Mouse (Mus musculus) heart, adult 2 months (tissue): Measurements from ENCODE around the gene Extl1. TPM values are rescaled to one million over a fixed set of nuclear protein-coding genes. Genes with fewer than 3 reads are reported as not detected.

ENCODE experiments used
- DNase-seq, 2 experiments: peaks; one replicate each; pipeline ENCODE4 v3.0.0; 2021
- H3K27ac ChIP-seq: fragments of 200-600 bp; 2 replicates; pipeline ENCODE4 v1.8.1; 2022
- H3K27me3 ChIP-seq: fragments of 200-500 bp; 2 replicates; pipeline ENCODE4 v1.6.1; 2012; ENCODE audit warnings: mild to moderate bottlenecking, low read length, inconsistent platforms, mixed read lengths; ENCODE audit not compliant: control insufficient read depth, insufficient read depth
- H3K36me3 ChIP-seq: fragments of 200-500 bp; 2 replicates; pipeline ENCODE4 v1.6.1; 2012; ENCODE audit warnings: low read length, inconsistent platforms; ENCODE audit not compliant: control insufficient read depth, insufficient read depth
- H3K4me1 ChIP-seq: fragments of 200-500 bp; 2 replicates; pipeline ENCODE4 v1.6.1; 2011; ENCODE audit warnings: low read length; ENCODE audit not compliant: control insufficient read depth, insufficient read depth
- H3K4me3 ChIP-seq: fragments of 200-600 bp; 2 replicates; pipeline ENCODE4 v1.8.1; 2022
- H3K79me2 ChIP-seq: fragments of 200-500 bp; replicated peaks from 2 replicates; pipeline ENCODE4 v1.6.1; 2012; ENCODE audit warnings: mild to moderate bottlenecking, inconsistent platforms, low read length, moderate library complexity, mixed read lengths; ENCODE audit not compliant: control insufficient read depth, insufficient read depth
- H3K9ac ChIP-seq: fragments of 200-500 bp; 2 replicates; pipeline ENCODE4 v1.6.1; 2012; ENCODE audit warnings: low read depth, mild to moderate bottlenecking, control low read depth, inconsistent platforms, low read length, mixed read lengths
- CTCF ChIP-seq: fragments of 200-600 bp; IDR thresholded peaks from 2 replicates; pipeline ENCODE4 v1.8.1; 2022; ENCODE audit warnings: antibody characterized with exemption, mild to moderate bottlenecking, moderate library complexity
- EP300 ChIP-seq: fragments of 200-500 bp; IDR thresholded peaks from 2 replicates; pipeline ENCODE4 v1.6.1; 2011; ENCODE audit warnings: low read depth, low read length, control low read depth; ENCODE audit not compliant: insufficient read depth
- POLR2A ChIP-seq: fragments of 200-500 bp; IDR thresholded peaks from 2 replicates; pipeline ENCODE4 v1.6.1; 2011; ENCODE audit warnings: mild to moderate bottlenecking, low read depth, low read length, control low read depth; ENCODE audit not compliant: insufficient read depth
- WGBS: fragments of 180-500 bp; shearing (Covaris S2); methylation state at CpG from one replicate; pipeline ENCODE4 v1.1.7; 2018; 5-methylcytosine and 5-hydroxymethylcytosine counted together
- intact Hi-C: fragments of 180-260 bp; cut with DNase I; formaldehyde crosslinking; loops from one replicate; pipeline ENCODE4 v1.15.1; 2025
- polyA plus RNA-seq: library from polyadenylated mRNA; depleted of rRNA; stranded (reverse); fragments of >200 nt; gene quantifications from 2 replicates; pipeline ENCODE4 v1.2.3, GENCODE M21; 2012
- total RNA-seq, 2 experiments: library from RNA; stranded (reverse); gene quantifications; 2 replicates each; pipeline ENCODE4 v1.2.3; 2021

The Extl1 gene
- total and polyA plus RNA-seq, 3 experiments = 18.0 to 23.7 (median 19.6) TPM

DNA sequence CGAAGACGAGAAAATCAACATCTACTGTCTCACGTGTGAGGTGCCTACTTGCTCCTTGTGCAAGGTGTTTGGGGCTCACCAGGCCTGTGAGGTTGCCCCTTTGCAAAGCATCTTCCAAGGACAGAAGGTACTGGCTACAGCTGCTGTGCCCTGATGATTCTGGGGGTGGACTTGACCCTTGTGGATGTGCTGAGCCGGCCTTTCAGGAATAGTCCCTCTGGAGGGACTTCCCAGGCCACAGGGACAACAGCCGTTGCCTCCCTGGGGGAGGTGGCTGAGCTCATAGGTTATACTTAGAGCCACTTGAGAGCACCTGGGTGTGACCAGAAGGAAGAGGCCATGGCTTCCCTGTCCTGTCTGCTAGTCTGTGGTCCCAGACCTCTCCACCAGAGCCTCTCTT is 64.0 kb downstream of the Extl1 start:
- no peak overlapping the region for H3K4me3 ChIP-seq
- no peak for DNase-seq
- H3K9ac ChIP-seq = peak overlapping the region; percentile 1; the same call in 1 of the 2 replicates
- H3K27ac ChIP-seq = peak overlapping the region; percentile 49
- no peaks in the 10 kb centered on the region for H3K79me2 ChIP-seq
- peaks cover 5% of the 10 kb centered on the region for H3K36me3 ChIP-seq
- intact Hi-C loops = no loop called here
- H3K4me1 ChIP-seq = no peaks in the 10 kb centered on the region; the same call in 1 of the 2 replicates
- H3K27me3 ChIP-seq = no peaks in the 10 kb centered on the region
- TF ChIP-seq EP300 (no peak), POLR2A (0 out of 2 replicates have a peak, but pooled peaks have one; percentile 9), CTCF (no peak)
- WGBS = 57% methylated on average over 5 of the region's 5 CpGs

DNA sequence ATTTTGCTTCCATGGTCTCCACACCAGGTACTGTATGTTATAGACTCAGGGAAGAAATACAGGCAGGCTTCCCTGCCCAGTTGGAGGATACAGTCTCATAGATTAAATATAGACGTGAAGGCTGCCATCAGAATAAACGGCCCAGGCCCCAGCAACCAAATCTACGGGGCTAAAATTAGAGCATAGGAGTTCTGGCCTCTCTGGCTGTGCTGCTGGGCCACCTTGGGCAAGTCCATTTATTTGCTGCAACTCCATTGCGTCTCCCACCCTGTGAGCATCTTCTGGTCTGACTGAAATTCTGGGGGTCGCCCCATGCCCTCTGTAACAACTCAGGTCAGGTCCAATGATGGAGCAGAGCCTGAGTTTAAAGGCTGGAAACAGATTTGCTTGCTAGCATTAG is 64.6 kb downstream of the Extl1 start:
- Histone ChIP-seq H3K4me3 (peak overlapping the region; percentile 16; the same call in 1 of the 2 replicates), H3K27ac (peak overlapping the region; percentile 36; the same call in 1 of the 2 replicates), H3K27me3 (no peaks in the 10 kb centered on the region), H3K79me2 (no peaks in the 10 kb centered on the region), H3K9ac (no peak overlapping the region), H3K4me1 (no peaks in the 10 kb centered on the region), H3K36me3 (peaks cover 2% of the 10 kb centered on the region)
- DNase-seq = no peak
- WGBS = 59% methylated on average over 5 of the region's 5 CpGs
- no peak for TF ChIP-seq POLR2A
- TF ChIP-seq CTCF = no peak
- 0 out of 2 replicates have a peak, but pooled peaks have one; percentile 28 for TF ChIP-seq EP300
- intact Hi-C loops = no loop called here

DNA sequence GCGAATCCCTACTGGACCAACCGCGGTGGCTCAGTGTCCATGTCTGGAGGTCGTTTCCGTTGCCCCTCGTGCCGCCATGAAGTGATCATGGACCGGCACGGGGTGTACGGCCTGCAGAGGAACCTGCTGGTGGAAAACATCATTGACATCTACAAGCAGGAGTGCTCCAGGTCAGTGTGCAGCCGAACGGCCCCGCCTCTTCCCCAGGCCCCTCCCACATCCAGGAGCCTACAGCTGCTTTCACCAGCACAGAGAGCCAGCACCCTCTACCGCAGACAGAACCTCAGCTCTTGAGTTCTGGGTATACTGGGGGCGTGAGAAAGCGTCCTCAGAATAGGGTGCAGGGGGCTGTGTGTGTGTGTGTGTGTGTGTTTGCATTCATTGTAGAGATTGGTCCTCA is 67.3 kb downstream of the Extl1 start:
- H3K36me3 ChIP-seq = peaks cover 2% of the 10 kb centered on the region; the same call in 1 of the 2 replicates
- no peaks in the 10 kb centered on the region for H3K4me1 ChIP-seq
- TF ChIP-seq POLR2A (peak; percentile 48; the same call in 1 of the 2 replicates), CTCF (no peak; the same call in 1 of the 2 replicates)
- peak overlapping the region; percentile 50 for H3K4me3 ChIP-seq
- H3K9ac ChIP-seq = peak overlapping the region; percentile 78
- peak in 1 of 2 experiments; percentile 53 for DNase-seq
- peak overlapping the region; percentile 89 for H3K27ac ChIP-seq
- intact Hi-C loops = no loop called here
- H3K27me3 ChIP-seq = no peaks in the 10 kb centered on the region
- WGBS = 35% methylated on average over 16 of the region's 16 CpGs
- no peaks in the 10 kb centered on the region for H3K79me2 ChIP-seq

GRCm38 (mm10) chr4:134315470-134315869 is 68.2 kb downstream of the Extl1 start:
- TF ChIP-seq EP300 = 0 out of 2 replicates have a peak, but pooled peaks have one; percentile 48
- no peak for TF ChIP-seq CTCF
- Histone ChIP-seq H3K36me3 (0 out of 2 replicates have a peak, but pooled peaks cover 2% of the 10 kb centered on the region), H3K27me3 (no peaks in the 10 kb centered on the region), H3K4me1 (no peaks in the 10 kb centered on the region), H3K9ac (peak overlapping the region; percentile 80), H3K27ac (peak overlapping the region; percentile 89), H3K4me3 (peak overlapping the region; percentile 50), H3K79me2 (no peaks in the 10 kb centered on the region)
- DNase-seq = peak in 1 of 2 experiments; percentile 58
- intact Hi-C loops = loop anchor here (1.0 to 2.0 kb wide), 2 partner anchors 15 to 41 kb away; no protein-coding TSS in a partner anchor
- WGBS = 30% methylated on average over 9 of the region's 9 CpGs

DNA sequence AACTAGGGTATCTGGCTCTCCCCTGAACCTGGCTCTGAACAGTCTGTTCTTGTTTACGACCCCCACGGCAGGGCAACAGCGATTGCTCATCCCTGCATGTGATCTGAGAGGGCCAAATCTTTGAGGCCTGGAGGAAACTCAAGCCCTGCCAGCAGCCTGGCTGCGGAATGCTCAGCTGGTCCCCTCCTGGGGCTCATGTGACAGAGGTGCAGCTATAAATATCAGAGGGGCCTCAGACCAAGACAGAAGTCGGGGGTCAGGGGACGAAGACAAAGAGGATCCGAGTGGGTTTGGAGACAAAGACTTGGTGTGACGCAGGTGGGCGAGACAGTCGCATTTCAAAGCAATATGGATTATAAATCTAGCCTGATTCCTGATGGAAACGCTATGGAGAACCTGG is 68.8 kb downstream of the Extl1 start, which contains the start of gene Trim63:
Trim63 (plus strand) TSS at position 245 of the 400 bp plus-strand sequence.
- Histone ChIP-seq H3K27ac (peak within 1 kb of the TSS; percentile 89), H3K79me2 (no peaks in the 10 kb centered on the region), H3K27me3 (no peaks in the 10 kb centered on the region), H3K9ac (peak within 1 kb of the TSS; percentile 80), H3K4me1 (no peaks in the 10 kb centered on the region), H3K36me3 (0 out of 2 replicates have a peak, but pooled peaks cover 2% of the 10 kb centered on the region), H3K4me3 (peak within 1 kb of the TSS; percentile 50)
- peak; percentile 60 to 80 for DNase-seq
- 30% methylated on average over 11 of the region's 11 CpGs for WGBS
- intact Hi-C loops = loop anchor here (1.0 to 2.0 kb wide), 2 partner anchors 14 to 41 kb away; no protein-coding TSS in a partner anchor
- TF ChIP-seq CTCF = no peak
- TF ChIP-seq POLR2A = peak; percentile 97
- TF ChIP-seq EP300 = no peak; the same call in none of the 2 replicates

- peak in 1 of 2 experiments; percentile 29 for DNase-seq
- TF ChIP-seq POLR2A = no peak
- TF ChIP-seq CTCF = no peak
- Histone ChIP-seq H3K4me3 (no peak overlapping the region), H3K27ac (peak overlapping the region; percentile 89), H3K36me3 (0 out of 2 replicates have a peak, but pooled peaks cover 2% of the 10 kb centered on the region), H3K27me3 (no peaks in the 10 kb centered on the region), H3K4me1 (no peaks in the 10 kb centered on the region), H3K79me2 (no peaks in the 10 kb centered on the region), H3K9ac (no peak overlapping the region)
- WGBS = 56% methylated on average over 4 of the region's 4 CpGs
- intact Hi-C loops = loop anchor here (2.0 kb wide), 1 partner anchor 13 kb away; no protein-coding TSS in a partner anchor
Observed at GRCm38 (mm10) chr4:134314081-134314655, 69.5 kb downstream of the Extl1 start.
